Mouse (Mus musculus): Measurements from ENCODE around the gene Dffb. TPM values are rescaled to one million over a fixed set of nuclear protein-coding genes. Genes with fewer than 3 reads are reported as not detected.

Gene Dffb
- total and polyA plus RNA-seq, 2 experiments from 2014 or later: 3.0 to 4.2 TPM

GRCm38 (mm10) chr4:153962631-153963030 lies 12.3 kb downstream of the Dffb start:
- Histone ChIP-seq H3K4me3 (ENCODE audit: low read depth, low read length) (no peak overlapping the region), H3K4me1 (ENCODE audit: control insufficient read depth, insufficient read depth) (peaks cover 11% of the 10 kb centered on the region; the same call in 1 of the 2 replicates), H3K27me3 (ENCODE audit: control insufficient read depth, insufficient read depth, low read length) (no peaks in the 10 kb centered on the region), H3K27ac (ENCODE audit: low read depth) (no peak overlapping the region), H3K9me3 (replicated peaks; ENCODE audit: control insufficient read depth, low read length) (no peaks in the 10 kb centered on the region), H3K36me3 (replicated peaks; ENCODE audit: control insufficient read depth, insufficient read depth, low read length) (peaks cover 66% of the 10 kb centered on the region), H3K4me2 (ENCODE audit: low read depth, low read length) (no peak overlapping the region), H3K9ac (replicated peaks; ENCODE audit: low read depth, low read length) (no peak overlapping the region)
- ATAC-seq (ENCODE audit: insufficient read depth, low read depth) (no peak), DNase-seq (ENCODE audit: low spot score) (no peak)
- TF ChIP-seq EP300 (IDR thresholded peaks at IDR 0.05; ENCODE audit: low read depth) (no peak), CTCF (IDR thresholded peaks at IDR 0.05; ENCODE audit: low read depth) (no peak)
- 76% methylated on average over 7 of the region's 7 CpGs for WGBS

GRCm38 (mm10) chr4:153957444-153958250 lies 17.3 kb downstream of the Dffb start:
- H3K27me3 ChIP-seq (ENCODE audit: control insufficient read depth, insufficient read depth, low read length): peaks cover 16% of the 10 kb centered on the region
- H3K4me1 ChIP-seq (ENCODE audit: control insufficient read depth, insufficient read depth): peaks cover 11% of the 10 kb centered on the region; the same call in 1 of the 2 replicates
- DNase-seq (ENCODE audit: low spot score): peak; percentile 18
- WGBS: under 1% methylated on average over 36 of the region's 37 CpGs
- H3K9me3 ChIP-seq (replicated peaks; ENCODE audit: control insufficient read depth, low read length): no peaks in the 10 kb centered on the region
- H3K9ac ChIP-seq (replicated peaks; ENCODE audit: low read depth, low read length): peak overlapping the region; percentile 88
- H3K4me2 ChIP-seq (ENCODE audit: low read depth, low read length): peak overlapping the region; percentile 91
- peaks cover 30% of the 10 kb centered on the region for H3K36me3 ChIP-seq (replicated peaks; ENCODE audit: control insufficient read depth, insufficient read depth, low read length)
- peak overlapping the region; percentile 83 for H3K4me3 ChIP-seq (ENCODE audit: low read depth, low read length)
- H3K27ac ChIP-seq (ENCODE audit: low read depth): peak overlapping the region; percentile 90
- ATAC-seq (ENCODE audit: insufficient read depth, low read depth): peak; percentile 66
- no peak for TF ChIP-seq EP300 (IDR thresholded peaks at IDR 0.05; ENCODE audit: low read depth)
- TF ChIP-seq CTCF (IDR thresholded peaks at IDR 0.05; ENCODE audit: low read depth): no peak

GRCm38 (mm10) chr4:153956569-153957405 lies 18.1 kb downstream of the Dffb start, which contains the start of gene A430005L14Rik:
Gene A430005L14Rik (plus strand): TSS chr4:153957237.
- TF ChIP-seq CTCF (IDR thresholded peaks at IDR 0.05; ENCODE audit: low read depth) (peak; percentile 12), EP300 (IDR thresholded peaks at IDR 0.05; ENCODE audit: low read depth) (no peak)
- H3K4me1 ChIP-seq (ENCODE audit: control insufficient read depth, insufficient read depth): peaks cover 11% of the 10 kb centered on the region; the same call in 1 of the 2 replicates
- DNase-seq (ENCODE audit: low spot score) (peak; percentile 95), ATAC-seq (ENCODE audit: insufficient read depth, low read depth) (peak; percentile 97)
- peak within 1 kb of the TSS; percentile 88 for H3K9ac ChIP-seq (replicated peaks; ENCODE audit: low read depth, low read length)
- H3K4me2 ChIP-seq (ENCODE audit: low read depth, low read length): peak within 1 kb of the TSS; percentile 91
- WGBS: 3% methylated on average over 65 of the region's 67 CpGs
- H3K4me3 ChIP-seq (ENCODE audit: low read depth, low read length): peak within 1 kb of the TSS; percentile 83
- H3K27me3 ChIP-seq (ENCODE audit: control insufficient read depth, insufficient read depth, low read length): peaks cover 19% of the 10 kb centered on the region
- H3K27ac ChIP-seq (ENCODE audit: low read depth): peak within 1 kb of the TSS; percentile 90
- no peaks in the 10 kb centered on the region for H3K9me3 ChIP-seq (replicated peaks; ENCODE audit: control insufficient read depth, low read length)
- H3K36me3 ChIP-seq (replicated peaks; ENCODE audit: control insufficient read depth, insufficient read depth, low read length): peaks cover 21% of the 10 kb centered on the region

GRCm38 (mm10) chr4:153955651-153956050 lies 19.3 kb downstream of the Dffb start:
- peaks cover 10% of the 10 kb centered on the region for H3K36me3 ChIP-seq (replicated peaks; ENCODE audit: control insufficient read depth, insufficient read depth, low read length)
- H3K27me3 ChIP-seq (ENCODE audit: control insufficient read depth, insufficient read depth, low read length): peaks cover 22% of the 10 kb centered on the region
- H3K4me1 ChIP-seq (ENCODE audit: control insufficient read depth, insufficient read depth): peaks cover 11% of the 10 kb centered on the region; the same call in 1 of the 2 replicates
- WGBS: 75% methylated on average over 8 of the region's 8 CpGs
- no peak overlapping the region for H3K4me2 ChIP-seq (ENCODE audit: low read depth, low read length)
- H3K9me3 ChIP-seq (replicated peaks; ENCODE audit: control insufficient read depth, low read length): no peaks in the 10 kb centered on the region
- TF ChIP-seq EP300 (IDR thresholded peaks at IDR 0.05; ENCODE audit: low read depth) (no peak), CTCF (IDR thresholded peaks at IDR 0.05; ENCODE audit: low read depth) (no peak)
- H3K27ac ChIP-seq (ENCODE audit: low read depth): no peak overlapping the region
- ATAC-seq (ENCODE audit: insufficient read depth, low read depth) (no peak), DNase-seq (ENCODE audit: low spot score) (no peak)
- H3K4me3 ChIP-seq (ENCODE audit: low read depth, low read length): no peak overlapping the region
- H3K9ac ChIP-seq (replicated peaks; ENCODE audit: low read depth, low read length): no peak overlapping the region

GRCm38 (mm10) chr4:153951692-153952091 lies 23.2 kb downstream of the Dffb start:
- DNase-seq (ENCODE audit: low spot score): no peak

More at GRCm38 (mm10) chr4:153951692-153952091, 23.2 kb downstream of the Dffb start:
- Histone ChIP-seq H3K4me2 (ENCODE audit: low read depth, low read length) (no peak overlapping the region), H3K27ac (ENCODE audit: low read depth) (no peak overlapping the region), H3K9me3 (replicated peaks; ENCODE audit: control insufficient read depth, low read length) (no peaks in the 10 kb centered on the region), H3K4me3 (ENCODE audit: low read depth, low read length) (no peak overlapping the region), H3K36me3 (replicated peaks; ENCODE audit: control insufficient read depth, insufficient read depth, low read length) (no peaks in the 10 kb centered on the region), H3K27me3 (ENCODE audit: control insufficient read depth, insufficient read depth, low read length) (peaks cover 32% of the 10 kb centered on the region), H3K9ac (replicated peaks; ENCODE audit: low read depth, low read length) (no peak overlapping the region), H3K4me1 (ENCODE audit: control insufficient read depth, insufficient read depth) (no peaks in the 10 kb centered on the region)
- no peak for ATAC-seq (ENCODE audit: insufficient read depth, low read depth)
- 49% methylated on average over 5 of the region's 5 CpGs for WGBS
- no peak for TF ChIP-seq EP300 (IDR thresholded peaks at IDR 0.05; ENCODE audit: low read depth)

Data from heart, postnatal 0 days (tissue).